Mouse (Mus musculus): ENCODE measurements around the gene Mtr.

Gene Mtr

GRCm38 (mm10) chr13:12257391-12258380 lies at the start of gene Mtr:
Gene Mtr, minus strand, starts transcription at chr13:12258113.
- DNase-seq (ENCODE audit: low read depth): peak; percentile 93

DNA sequence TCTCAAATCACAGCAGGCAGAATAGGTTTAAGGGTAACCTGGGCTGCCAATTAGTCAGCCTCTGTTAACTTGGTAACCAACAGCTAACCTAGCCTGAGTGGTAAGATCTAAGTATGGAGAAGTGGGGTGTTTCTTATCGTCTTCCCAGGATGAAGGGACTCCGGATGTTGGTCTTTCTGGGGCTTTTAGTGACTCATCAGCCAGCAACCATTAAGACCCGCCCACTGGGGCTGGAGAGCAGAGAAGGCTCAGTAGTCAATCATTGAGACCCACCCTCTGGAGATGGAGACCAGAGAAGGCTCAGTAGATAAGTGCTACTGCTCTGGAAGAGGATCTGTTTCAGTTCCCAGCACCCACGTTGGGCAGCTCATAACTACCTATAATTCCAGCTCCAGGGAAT lies 49.4 kb upstream of the Mtr start:
- peak; percentile 79 for DNase-seq (ENCODE audit: low read depth)

DNA sequence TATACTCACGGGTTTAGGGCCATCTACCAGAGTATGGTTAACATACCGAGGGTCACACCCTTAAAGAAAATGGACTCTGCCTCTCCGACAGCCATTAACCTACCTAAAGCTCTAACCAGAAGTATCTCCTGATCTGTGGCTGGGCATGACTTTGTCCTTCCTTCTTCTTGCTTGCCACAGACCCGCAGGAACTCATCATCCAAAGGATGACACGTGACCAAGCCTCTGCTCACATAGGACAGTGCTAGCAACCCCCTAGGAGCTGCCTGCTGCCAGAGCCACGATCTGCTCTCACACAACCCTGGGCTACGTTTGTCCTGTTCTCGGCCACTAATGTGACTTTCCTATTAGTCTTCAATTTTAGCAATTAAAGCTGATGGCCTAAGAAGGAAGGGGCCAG lies 47.6 kb upstream of the Mtr start:
- peak; percentile 68 for DNase-seq (ENCODE audit: low read depth)

GRCm38 (mm10) chr13:12304991-12305390 lies 47.1 kb upstream of the Mtr start:
- DNase-seq (ENCODE audit: low read depth): no peak

GRCm38 (mm10) chr13:12297777-12298176 lies 39.9 kb upstream of the Mtr start:
- no peak for DNase-seq (ENCODE audit: low read depth)

DNA sequence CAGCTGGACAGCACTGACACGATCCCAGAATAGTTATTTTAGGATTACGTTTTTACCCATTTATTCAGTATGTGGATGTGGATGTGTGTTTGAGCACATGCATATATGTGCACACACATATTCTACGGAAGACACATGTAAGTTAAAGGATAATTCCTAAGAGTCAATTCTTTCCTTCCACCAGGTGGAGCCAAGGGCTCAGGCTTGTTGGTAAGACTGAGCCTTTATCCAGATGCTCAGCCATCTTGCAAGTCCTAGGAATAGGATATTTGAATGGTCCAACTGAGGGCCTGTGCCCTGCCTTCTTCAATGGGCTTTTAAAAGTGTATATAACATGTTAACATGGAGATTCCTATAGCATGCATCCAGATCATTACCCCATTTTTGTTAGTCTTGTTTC lies 38.8 kb upstream of the Mtr start:
- DNase-seq (ENCODE audit: low read depth): peak; percentile 67

DNA sequence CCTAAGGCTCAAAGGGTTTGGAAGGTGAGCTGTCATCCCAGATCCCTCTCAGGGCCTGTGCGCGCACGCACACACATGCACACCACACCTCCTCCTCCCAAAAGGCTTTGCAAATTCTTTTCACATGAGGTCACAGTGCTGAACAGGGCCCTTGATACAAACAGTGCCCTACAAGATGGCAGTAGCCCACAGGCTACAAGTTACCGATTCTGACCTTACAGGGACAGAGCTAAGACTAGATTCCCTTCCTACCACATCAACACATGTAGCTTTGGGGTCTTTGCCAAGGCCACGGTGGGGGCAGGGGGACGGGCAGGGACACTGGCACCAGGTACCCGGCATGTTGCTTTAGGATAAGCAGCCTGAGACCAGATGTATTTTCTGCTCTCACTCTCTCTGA lies 35.9 kb upstream of the Mtr start:
- DNase-seq (ENCODE audit: low read depth): no peak

GRCm38 (mm10) chr13:12290700-12291099 lies 32.8 kb upstream of the Mtr start:
- DNase-seq (ENCODE audit: low read depth): no peak

DNA sequence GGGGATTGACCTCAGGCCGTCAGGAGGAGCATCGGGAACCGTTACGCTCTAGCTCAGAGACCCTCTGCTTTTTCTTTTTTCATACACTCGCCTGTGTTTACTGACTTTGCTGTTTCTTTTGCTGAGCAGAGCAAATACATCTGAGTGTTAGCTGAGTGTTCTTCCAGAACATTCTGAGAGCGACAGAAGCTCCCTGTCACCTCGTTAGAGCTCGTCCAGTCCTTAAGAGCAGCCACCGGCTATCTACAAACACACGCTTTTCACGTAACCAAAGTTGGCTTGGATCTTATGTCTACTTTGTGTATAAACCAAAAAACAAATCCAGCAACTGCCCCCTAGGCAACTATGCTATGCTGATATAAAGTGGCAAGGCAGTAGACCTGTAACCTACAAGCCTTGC lies 26.6 kb upstream of the Mtr start:
- no peak for DNase-seq (ENCODE audit: low read depth)

- DNase-seq (ENCODE audit: low read depth): no peak
Observed at GRCm38 (mm10) chr13:12283826-12284225, 25.9 kb upstream of the Mtr start.

GRCm38 (mm10) chr13:12274721-12275120 lies 16.8 kb upstream of the Mtr start:
- no peak for DNase-seq (ENCODE audit: low read depth)

DNA sequence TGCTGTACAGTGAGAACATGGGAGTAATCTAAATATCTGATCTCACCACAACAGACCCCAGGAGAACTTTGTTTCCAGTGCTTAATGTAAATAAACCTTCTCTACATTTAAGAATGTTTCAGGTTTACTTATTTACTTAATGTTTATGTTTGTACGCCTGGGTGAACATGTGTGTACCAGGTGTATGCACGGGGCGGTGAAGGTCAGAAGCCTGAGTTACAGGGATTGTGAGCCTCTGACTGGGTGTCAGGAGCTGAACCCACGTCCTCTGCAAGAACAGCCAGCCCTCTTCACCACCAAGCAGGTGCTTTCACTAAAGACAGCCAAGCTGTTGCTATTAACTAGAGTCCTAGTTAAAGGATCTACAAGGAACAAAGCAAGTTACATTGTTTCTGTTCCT lies 16.3 kb upstream of the Mtr start:
- no peak for DNase-seq (ENCODE audit: low read depth)

DNA sequence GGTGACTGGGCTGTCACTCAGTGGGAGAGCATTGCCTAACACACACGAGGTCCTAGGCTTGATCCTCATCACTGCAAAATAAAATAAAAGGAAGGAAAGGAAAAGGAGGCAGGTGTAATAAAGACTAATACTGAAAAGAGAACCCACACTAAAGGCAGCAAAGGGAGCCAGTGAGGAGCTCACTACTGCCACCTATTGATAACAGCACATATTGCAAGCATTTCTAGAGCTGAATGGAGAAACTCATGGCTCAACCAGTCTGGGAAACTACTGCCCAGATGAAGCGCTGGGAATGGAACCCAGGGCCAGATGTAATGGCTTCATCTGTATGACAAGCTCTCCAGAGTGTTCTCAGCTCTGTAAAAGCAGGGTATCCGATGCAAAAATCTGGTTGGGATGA lies 15.0 kb upstream of the Mtr start:
- DNase-seq (ENCODE audit: low read depth): peak; percentile 66

DNA sequence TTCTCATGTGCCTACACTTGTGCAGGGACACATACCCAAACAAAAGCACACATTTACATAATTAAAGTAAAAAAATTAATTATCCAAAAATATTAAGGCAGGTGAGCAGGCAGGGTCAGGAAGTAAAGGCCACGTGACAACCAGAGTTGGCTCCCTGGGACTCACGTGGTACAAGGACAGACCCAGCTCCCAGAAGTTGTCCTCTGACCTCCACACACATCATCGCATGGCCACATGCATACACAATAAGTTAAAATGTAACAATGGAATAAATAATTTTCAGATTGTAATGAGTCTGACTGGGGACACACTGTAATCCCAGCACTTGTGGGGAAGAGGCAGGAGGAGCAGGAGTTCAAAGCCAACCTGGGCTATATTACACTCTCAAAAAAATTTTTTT lies 10.1 kb upstream of the Mtr start:
- no peak for DNase-seq (ENCODE audit: low read depth)

GRCm38 (mm10) chr13:12267097-12267496 lies 9.2 kb upstream of the Mtr start:
- DNase-seq (ENCODE audit: low read depth): peak; percentile 29

DNA sequence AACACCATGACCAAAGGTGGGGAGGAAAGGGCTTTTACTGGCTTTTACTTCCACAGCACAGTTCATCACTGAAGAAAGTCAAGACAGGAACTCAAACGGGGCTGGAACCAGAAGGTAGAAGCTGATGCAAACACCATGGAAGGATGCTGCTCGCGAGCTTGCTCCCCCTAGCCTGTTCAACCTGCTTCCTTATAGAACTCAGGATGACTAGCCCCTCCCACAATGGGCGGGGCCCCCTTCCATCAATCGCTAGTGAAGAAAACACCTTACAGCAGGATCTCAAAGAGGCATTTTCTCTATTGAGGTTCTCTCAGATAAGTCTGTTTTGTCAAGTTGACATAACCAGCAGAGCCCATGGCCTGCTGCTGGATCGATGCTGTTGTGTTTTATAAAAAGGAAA lies 6.1 kb upstream of the Mtr start:
- DNase-seq (ENCODE audit: low read depth): no peak

DNA sequence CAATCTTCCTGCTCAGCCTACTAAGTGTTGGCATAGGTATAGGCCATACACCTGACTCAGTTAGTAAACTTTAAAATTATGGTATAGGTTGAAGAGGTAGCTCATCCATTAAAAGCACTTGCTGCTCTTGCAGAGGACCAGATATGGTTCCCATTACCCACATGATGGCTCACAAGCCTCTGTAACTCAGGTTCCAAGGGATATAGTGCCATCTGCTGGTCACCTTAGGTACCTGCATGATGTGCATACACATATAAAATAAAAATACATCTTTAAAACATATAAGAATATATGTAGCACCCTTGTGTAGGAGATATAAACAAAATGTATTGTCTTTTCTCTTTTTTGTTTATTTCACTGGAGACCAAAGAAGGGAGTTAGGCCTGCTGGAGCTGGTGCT lies 3.6 kb upstream of the Mtr start:
- DNase-seq (ENCODE audit: low read depth): peak; percentile 43

DNA sequence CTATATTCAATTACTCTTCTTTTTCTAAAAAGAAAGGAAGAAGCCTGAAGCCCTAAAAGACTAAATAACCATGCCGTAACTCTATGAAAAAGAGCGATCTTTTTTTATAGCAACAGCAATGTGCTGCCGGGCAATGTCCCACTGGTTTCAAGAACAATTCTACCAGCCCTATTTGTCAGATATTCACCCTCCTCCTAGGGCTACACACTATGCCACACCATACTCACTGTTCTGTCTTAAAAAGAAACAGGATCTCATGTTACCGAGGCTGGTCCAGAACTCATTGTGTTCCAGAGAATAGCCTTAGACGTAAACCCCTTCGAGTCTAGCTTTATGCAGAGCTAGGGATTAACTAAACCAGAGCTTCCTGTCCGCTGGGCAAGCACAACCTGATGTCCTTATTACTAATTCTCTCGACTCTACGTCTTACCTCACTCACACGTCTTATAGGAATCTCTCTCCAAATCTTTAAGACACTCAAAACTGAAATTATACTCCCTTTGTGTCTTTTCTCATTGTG lies 982 bp downstream of the Mtr start:
- peak; percentile 58 for DNase-seq (ENCODE audit: low read depth)

- DNase-seq (ENCODE audit: low read depth): peak; percentile 30
Observed at GRCm38 (mm10) chr13:12255911-12256705, 1.8 kb downstream of the Mtr start.

DNA sequence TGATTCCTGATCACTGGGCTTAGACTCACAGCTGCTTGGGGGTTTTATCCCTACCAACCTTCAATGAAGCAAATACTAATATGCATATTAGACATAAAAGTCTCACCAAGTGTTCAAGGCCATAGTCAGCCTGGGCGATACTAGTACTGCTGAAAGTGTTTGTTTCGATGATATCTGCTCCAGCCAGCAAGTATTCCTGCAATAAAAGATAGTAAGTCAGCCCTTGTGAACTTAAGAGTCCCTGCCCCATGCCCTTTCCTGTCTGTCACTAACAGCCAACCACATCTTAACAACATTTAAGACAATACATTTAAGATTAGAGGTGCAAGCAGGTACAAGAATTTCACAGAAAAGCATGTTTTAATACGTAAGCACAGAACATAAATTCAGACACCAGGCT lies 7.4 kb downstream of the Mtr start:
- no peak for DNase-seq (ENCODE audit: low read depth)

DNA sequence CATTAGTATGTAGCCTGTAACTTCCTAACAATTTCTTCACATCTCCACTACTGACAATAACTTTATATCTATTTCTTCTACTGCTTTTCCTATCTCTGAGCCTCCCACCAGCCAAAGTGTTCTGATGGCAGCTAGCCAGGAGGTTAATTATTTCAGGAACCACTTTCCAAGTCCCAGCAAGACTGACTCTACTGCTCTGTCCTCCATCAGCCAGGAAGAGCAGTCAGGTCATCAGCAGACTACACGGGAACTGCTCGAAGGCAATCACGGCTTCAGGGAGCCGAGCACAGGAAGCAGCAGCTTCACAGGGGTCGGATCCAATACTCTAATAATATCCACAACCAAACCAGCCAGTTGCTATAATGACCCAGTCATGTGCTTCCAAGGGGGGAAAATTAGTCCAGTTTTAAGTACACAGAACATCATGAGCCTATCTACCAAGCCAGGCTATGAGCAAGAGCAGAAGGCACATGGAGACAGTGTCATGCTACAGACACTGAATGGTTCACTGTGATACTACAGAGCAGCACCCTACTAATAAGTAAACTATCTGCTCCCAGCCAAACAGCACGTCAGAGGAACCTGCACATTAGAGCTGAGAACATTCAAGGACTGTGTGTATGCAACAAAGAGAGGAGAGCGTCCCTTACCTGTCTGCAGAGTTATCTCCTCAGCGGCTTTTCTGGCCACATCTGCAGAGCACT lies 8.6 kb downstream of the Mtr start:
- DNase-seq (ENCODE audit: low read depth): no peak

DNA sequence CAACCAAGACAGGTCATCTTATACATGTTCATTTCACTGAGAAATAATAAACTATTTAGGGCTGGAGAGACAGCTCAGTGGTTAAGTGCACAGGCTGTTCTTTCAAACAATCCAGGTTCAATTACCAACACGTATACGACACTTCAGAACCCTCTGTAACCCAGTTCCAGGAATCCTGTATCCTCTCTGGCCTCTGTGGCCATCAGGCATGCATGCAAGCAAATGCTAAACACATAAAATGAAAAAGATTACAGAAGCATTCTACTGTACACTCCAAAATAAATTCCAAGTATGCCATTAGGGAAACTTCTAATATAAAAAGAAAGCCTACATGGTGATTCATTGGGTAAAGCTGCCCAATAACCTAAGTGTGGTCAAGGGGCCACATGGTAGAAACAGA lies 12.0 kb downstream of the Mtr start:
- no peak for DNase-seq (ENCODE audit: low read depth)

All from 416B (cell line).